Mouse (Mus musculus): Measurements from ENCODE around the gene Scg3. TPM values are rescaled to one million over a fixed set of nuclear protein-coding genes. Genes with fewer than 3 reads are reported as not detected.
"Not testable (repeated sequence)": the region's sequence is repeated elsewhere in the genome, so short reads cannot be mapped to it uniquely, and the experiment has no call there.

Scg3 gene
- polyA plus RNA-seq, 1 experiment: not detected

DNA sequence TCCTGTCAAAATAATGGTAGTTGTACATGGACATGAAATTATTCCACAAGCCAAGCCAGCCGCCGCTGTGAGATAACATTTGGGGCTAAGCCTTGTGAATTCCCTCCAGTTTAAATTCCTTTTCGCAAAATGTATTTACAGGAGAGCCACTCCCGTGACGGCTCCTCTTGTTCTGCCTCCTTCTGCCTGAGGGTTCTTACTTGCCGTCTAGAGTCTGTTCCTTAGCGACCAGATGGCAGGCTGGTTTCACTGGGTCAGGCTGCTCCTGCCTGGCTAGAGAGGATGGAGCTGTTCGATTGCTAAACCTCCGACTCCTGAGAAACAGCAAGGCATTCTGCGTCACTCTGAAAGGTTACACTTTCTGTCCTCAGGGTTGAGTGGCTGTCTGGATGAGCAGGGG, 51.7 kb downstream of the Scg3 start:
- TF ChIP-seq GATA1 (IDR thresholded peaks at IDR 0.05; ENCODE audit: low read length) (no peak), TAL1 (IDR thresholded peaks at IDR 0.05; ENCODE audit: low read length) (no peak)
- Histone ChIP-seq H3K4me3 (replicated peaks) (no peak overlapping the region), H3K9me3 (ENCODE audit: control insufficient read depth, low read length) (no peaks in the 10 kb centered on the region), H3K27me3 (ENCODE audit: control insufficient read depth) (no peaks in the 10 kb centered on the region), H3K4me1 (ENCODE audit: control insufficient read depth) (no peaks in the 10 kb centered on the region), H3K36me3 (ENCODE audit: control insufficient read depth) (no peaks in the 10 kb centered on the region)

DNA sequence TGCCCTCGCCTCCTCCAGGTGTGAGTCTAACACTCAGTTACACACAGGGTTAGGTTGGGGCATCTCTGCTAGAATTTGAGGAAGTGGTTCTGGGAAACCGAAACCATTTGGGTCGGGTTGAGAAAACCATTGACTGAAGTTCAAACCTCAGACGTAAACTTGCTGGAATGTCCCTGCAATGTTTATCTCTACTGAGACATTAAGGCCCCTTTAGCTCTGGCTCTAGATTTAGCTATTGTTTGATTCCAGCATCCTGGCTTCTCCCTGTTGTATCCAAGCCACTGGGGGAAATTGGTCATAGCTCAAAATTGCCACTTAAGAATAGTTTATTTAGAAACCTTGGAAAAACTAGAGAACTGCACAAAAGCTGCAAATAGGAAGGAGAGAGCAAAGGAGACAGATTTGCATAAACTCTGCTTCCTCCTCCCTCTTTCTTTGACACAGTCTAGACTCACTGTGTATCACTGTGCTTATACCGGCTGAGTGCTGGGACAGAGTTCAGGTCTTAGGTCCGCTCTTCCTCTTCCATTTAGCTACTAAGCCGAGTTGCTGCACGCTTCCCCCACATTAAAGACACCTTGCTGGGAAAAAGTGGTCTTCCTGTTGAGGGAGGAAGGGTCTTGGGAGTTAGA, 52.9 kb downstream of the Scg3 start:
- TF ChIP-seq GATA1 (IDR thresholded peaks at IDR 0.05; ENCODE audit: low read length): no peak
- TF ChIP-seq TAL1 (IDR thresholded peaks at IDR 0.05; ENCODE audit: low read length): no peak
- Histone ChIP-seq H3K36me3 (ENCODE audit: control insufficient read depth) (no peaks in the 10 kb centered on the region), H3K27me3 (ENCODE audit: control insufficient read depth) (peaks cover 8% of the 10 kb centered on the region), H3K9me3 (ENCODE audit: control insufficient read depth, low read length) (no peaks in the 10 kb centered on the region), H3K4me3 (replicated peaks) (no peak overlapping the region), H3K4me1 (ENCODE audit: control insufficient read depth) (no peaks in the 10 kb centered on the region)

DNA sequence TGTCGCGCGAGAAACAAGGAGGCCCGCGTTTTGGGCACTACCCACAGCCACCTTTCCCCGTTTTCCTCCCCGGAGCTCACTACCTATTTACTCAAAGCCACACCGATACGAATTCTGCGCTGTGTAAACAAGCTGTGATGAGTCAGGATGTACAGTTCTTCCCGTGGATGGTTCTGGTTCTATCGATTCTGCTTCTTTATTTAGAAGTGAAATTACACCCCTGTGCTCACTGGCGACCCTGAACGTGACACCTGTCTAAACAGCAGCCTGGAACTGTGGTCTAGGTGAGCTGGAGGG, 57.6 kb downstream of the Scg3 start:
- Histone ChIP-seq H3K4me3 (replicated peaks) (peak overlapping the region; percentile 55), H3K27me3 (ENCODE audit: control insufficient read depth) (peaks cover 20% of the 10 kb centered on the region), H3K4me1 (ENCODE audit: control insufficient read depth) (peaks cover 3% of the 10 kb centered on the region), H3K9me3 (ENCODE audit: control insufficient read depth, low read length) (no peaks in the 10 kb centered on the region), H3K36me3 (ENCODE audit: control insufficient read depth) (no peaks in the 10 kb centered on the region)
- TF ChIP-seq TAL1 (IDR thresholded peaks at IDR 0.05; ENCODE audit: low read length): no peak
- TF ChIP-seq GATA1 (IDR thresholded peaks at IDR 0.05; ENCODE audit: low read length): no peak

DNA sequence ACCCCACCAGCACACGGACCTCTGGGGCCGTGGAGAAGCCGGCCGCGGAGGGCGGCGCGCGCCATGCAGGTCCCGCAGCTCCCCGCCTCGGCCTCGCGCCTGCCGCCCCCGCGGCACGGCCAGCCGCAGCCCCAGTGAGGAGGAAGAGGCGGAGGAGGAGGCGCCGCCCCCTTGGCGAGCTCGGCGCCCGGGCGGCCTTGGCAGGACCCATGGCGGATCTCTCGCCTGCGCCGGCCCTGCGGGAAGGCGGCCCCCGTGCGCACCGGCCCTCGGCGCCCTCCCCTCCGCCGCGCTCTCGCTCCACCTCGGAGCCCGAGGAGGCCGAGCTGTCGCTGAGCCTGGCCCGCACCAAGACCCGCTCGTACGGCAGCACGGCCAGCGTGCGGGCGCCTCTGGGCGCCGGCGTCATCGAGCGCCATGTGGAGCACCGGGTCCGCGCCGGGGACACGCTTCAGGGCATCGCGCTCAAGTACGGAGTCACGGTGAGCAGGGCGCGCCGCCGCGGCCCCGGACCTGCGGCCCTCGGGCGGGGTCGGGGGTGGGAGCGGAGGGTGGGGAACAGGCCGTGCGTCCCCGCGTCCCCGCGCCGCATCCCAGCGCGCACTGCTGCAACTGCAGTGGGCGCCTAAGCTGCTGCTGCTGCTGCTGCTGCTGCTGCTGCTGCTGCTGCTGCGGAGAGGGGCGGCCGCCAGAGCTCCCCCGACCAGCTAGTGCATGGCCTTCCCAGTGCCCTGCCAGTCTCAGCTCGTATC, 58.1 kb downstream of the Scg3 start, which contains the start of gene Lysmd2:
Gene Lysmd2 (plus strand): TSS at position 186 of the 752 bp plus-strand sequence.
- no peak for TF ChIP-seq TAL1 (IDR thresholded peaks at IDR 0.05; ENCODE audit: low read length)
- no peak for TF ChIP-seq GATA1 (IDR thresholded peaks at IDR 0.05; ENCODE audit: low read length)

DNA sequence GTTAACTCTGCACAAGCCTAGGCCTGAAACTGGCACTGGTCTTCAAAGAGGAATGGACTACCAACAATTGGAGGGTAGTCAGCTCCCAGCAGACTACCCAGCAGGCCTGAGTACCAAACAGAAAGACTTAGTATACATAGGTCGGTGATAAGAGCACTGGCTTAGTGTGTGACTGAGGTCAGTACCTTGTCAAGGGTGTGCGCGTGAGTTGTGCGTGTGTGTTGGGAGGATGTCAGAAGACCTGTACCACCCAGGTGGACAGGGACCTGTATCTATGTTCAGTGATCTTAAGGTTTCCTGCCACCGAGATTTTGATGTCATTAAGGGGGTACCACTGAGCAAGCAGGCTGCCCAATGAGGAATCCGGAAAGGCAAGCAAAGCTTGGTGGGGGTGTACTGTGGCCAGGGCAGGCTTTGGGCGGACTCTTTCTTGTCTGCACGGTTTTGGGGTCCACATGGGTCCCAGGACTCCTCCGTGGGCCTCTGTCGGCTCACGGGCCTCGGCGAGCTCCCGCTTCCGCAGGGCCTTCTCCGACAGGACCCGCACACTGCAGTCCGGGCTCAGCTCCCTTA, 58.8 kb downstream of the Scg3 start:
- Histone ChIP-seq H3K27me3 (ENCODE audit: control insufficient read depth) (peaks cover 20% of the 10 kb centered on the region), H3K4me1 (ENCODE audit: control insufficient read depth) (peaks cover 3% of the 10 kb centered on the region), H3K36me3 (ENCODE audit: control insufficient read depth) (no peaks in the 10 kb centered on the region), H3K9me3 (ENCODE audit: control insufficient read depth, low read length) (no peaks in the 10 kb centered on the region; the same call in 1 of the 2 replicates), H3K4me3 (replicated peaks) (peak overlapping the region; percentile 55)
- TF ChIP-seq TAL1 (IDR thresholded peaks at IDR 0.05; ENCODE audit: low read length): no peak
- TF ChIP-seq GATA1 (IDR thresholded peaks at IDR 0.05; ENCODE audit: low read length): no peak

More for the DNA sequence above, 58.1 kb downstream of the Scg3 start, which contains the start of gene Lysmd2:
- Histone ChIP-seq H3K36me3 (ENCODE audit: control insufficient read depth) (no peaks in the 10 kb centered on the region), H3K27me3 (ENCODE audit: control insufficient read depth) (peaks cover 20% of the 10 kb centered on the region), H3K4me3 (replicated peaks) (peak within 1 kb of the TSS; percentile 55), H3K9me3 (ENCODE audit: control insufficient read depth, low read length) (no peaks in the 10 kb centered on the region), H3K4me1 (ENCODE audit: control insufficient read depth) (peaks cover 3% of the 10 kb centered on the region)

DNA sequence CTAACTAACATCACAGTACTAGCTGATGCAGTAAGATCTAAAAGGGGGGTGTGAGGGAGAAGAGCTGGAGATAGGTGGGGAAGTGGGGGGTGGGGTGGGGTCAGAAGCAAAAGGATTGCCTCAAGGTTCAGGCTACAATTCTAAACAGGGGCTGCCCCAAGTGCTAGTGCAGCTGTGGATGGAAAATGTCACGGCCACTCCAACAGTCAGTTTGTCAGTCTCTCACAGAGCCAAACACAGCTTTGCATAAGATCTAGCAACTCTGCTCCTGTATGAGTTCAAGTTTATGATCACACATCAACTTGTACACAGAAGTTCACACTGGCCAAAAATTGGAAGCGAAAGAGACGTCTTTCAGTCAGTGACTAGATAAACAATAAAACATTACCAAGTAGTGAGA, 62.4 kb downstream of the Scg3 start:
- no peak for TF ChIP-seq GATA1 (IDR thresholded peaks at IDR 0.05; ENCODE audit: low read length)
- no peak for TF ChIP-seq TAL1 (IDR thresholded peaks at IDR 0.05; ENCODE audit: low read length)
- Histone ChIP-seq H3K4me3 (replicated peaks) (no peak overlapping the region), H3K4me1 (ENCODE audit: control insufficient read depth) (peaks cover 3% of the 10 kb centered on the region), H3K36me3 (ENCODE audit: control insufficient read depth) (no peaks in the 10 kb centered on the region), H3K27me3 (ENCODE audit: control insufficient read depth) (peaks cover 17% of the 10 kb centered on the region), H3K9me3 (ENCODE audit: control insufficient read depth, low read length) (no peaks in the 10 kb centered on the region; the same call in 1 of the 2 replicates)

DNA sequence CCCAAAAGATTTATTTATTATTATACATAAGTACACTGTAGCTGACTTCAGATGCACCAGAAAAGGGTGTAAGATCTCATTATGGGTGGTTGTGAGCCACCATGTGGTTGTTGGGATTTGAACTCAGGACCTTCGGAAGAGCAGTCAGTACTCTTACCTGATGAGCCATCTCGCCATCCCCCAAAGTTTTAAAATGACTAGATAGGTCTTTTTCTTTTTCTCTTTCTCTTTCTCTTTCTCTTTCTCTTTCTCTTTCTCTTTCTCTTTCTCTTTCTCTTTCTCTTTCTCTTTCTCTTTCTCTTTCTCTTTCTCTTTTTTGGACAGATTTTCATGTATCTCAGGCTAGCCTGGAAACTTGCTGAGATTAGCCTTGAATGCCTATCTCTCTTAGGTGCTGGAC, 64.1 kb downstream of the Scg3 start:
- H3K36me3 ChIP-seq (ENCODE audit: control insufficient read depth); H3K4me1 ChIP-seq (ENCODE audit: control insufficient read depth); H3K9me3 ChIP-seq (ENCODE audit: control insufficient read depth, low read length); H3K4me3 ChIP-seq (replicated peaks); H3K27me3 ChIP-seq (ENCODE audit: control insufficient read depth): not testable (repeated sequence)

DNA sequence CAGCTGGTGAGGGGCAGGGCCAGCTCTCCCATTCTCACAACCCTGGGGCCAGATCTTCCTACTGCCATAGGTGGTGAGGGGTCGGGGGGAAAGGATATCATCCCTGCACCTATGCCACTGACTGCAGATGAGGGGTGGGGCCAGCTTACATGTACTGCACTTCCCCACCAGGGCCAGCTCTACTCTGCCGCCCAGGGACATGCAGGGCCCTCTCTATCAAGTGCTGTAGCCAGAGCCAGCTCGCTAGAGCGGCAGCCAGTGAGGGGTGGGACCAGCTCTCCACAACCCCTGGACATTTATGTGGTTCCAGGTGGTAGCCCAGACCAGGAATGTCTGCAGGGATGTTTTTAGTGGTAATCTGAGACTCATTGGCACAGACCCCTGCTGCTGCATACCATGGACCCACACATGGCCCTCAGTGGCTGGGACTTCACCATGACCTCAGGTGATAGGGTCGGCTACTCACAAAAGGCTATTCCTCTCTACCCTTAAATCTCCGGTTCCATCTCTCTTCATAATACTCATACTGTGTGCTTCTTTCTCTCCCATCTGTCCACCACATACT, 64.9 kb downstream of the Scg3 start:
- Histone ChIP-seq H3K36me3 (ENCODE audit: control insufficient read depth) (no peaks in the 10 kb centered on the region), H3K4me3 (replicated peaks) (no peak overlapping the region), H3K4me1 (ENCODE audit: control insufficient read depth) (no peaks in the 10 kb centered on the region), H3K27me3 (ENCODE audit: control insufficient read depth) (no peaks in the 10 kb centered on the region), H3K9me3 (ENCODE audit: control insufficient read depth, low read length) (no peaks in the 10 kb centered on the region; the same call in 1 of the 2 replicates)
- no peak for TF ChIP-seq GATA1 (IDR thresholded peaks at IDR 0.05; ENCODE audit: low read length)
- TF ChIP-seq TAL1 (IDR thresholded peaks at IDR 0.05; ENCODE audit: low read length): no peak

DNA sequence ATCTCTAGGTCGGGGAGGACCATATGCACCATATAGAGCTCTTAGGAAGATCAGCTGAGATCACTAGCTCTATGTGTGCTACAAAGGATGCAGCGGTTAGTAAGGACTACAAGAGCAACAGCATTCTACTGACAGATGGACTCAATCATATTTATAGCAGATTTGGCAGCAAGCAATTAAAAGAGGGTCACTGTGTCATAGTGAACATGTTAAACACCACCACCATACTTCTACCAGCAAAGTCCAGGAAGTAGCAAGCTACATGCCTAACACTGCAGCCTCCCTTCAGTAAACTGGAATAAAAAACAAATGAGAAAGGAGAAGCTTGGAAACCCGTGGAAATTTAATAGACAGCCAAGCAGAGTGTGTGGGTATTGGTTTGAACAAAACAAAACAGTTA, 67.3 kb downstream of the Scg3 start:
- TF ChIP-seq TAL1 (IDR thresholded peaks at IDR 0.05; ENCODE audit: low read length): no peak
- no peak for TF ChIP-seq GATA1 (IDR thresholded peaks at IDR 0.05; ENCODE audit: low read length)

More for the DNA sequence above, 67.3 kb downstream of the Scg3 start:
- H3K9me3 ChIP-seq (ENCODE audit: control insufficient read depth, low read length): no peaks in the 10 kb centered on the region; the same call in 1 of the 2 replicates
- no peak overlapping the region for H3K4me3 ChIP-seq (replicated peaks)
- H3K36me3 ChIP-seq (ENCODE audit: control insufficient read depth): no peaks in the 10 kb centered on the region
- H3K4me1 ChIP-seq (ENCODE audit: control insufficient read depth): no peaks in the 10 kb centered on the region
- H3K27me3 ChIP-seq (ENCODE audit: control insufficient read depth): peaks cover 11% of the 10 kb centered on the region
